ENCODE assay signal across 20 mouse cellular contexts in genomic region chr1:92431420-92431819, GRCm38 (mm10). TPM values are rescaled to one million over a fixed set of nuclear protein-coding genes. Genes with fewer than 3 reads are reported as not detected.
"Had no signal": no experiment of that assay in that cellular context is flagged by ENCODE, and none has a peak within 500 bp of the region (broad histone marks: within the 10 kb centered on the region; RNA-seq: fewer than 3 reads in every experiment).

No protein-coding gene starts in this region.

- H3K36me3 ChIP-seq: kidney, embryonic 15.5 days; liver, embryonic 15.5 days; midbrain, embryonic 12.5 days; neural tube, embryonic 13.5 days; stomach, embryonic 15.5 days had no signal

- H3K9me3 ChIP-seq: kidney, embryonic 15.5 days; liver, embryonic 15.5 days; midbrain, embryonic 12.5 days; neural tube, embryonic 13.5 days; stomach, embryonic 15.5 days had no signal

- ATAC-seq: lung, postnatal 0 days; midbrain, embryonic 16.5 days had no signal

- H3K4me2 ChIP-seq: kidney, embryonic 15.5 days; liver, embryonic 11.5 days; liver, embryonic 15.5 days; midbrain, embryonic 12.5 days; neural tube, embryonic 13.5 days; stomach, embryonic 15.5 days had no signal

- DNase-seq: kidney, adult 18-20 months; kidney, postnatal 25 days; left cerebral cortex, postnatal 4 days; lung, adult 2 months; lung, postnatal 36 days; retina, postnatal 1 day; thymus, postnatal 36 days had no signal

- H3K9ac ChIP-seq: kidney, embryonic 15.5 days; liver, embryonic 15.5 days; midbrain, embryonic 12.5 days; neural tube, embryonic 13.5 days; stomach, embryonic 15.5 days had no signal

- H3K4me1 ChIP-seq: kidney, embryonic 15.5 days; liver, embryonic 15.5 days; stomach, embryonic 15.5 days had no signal

- H3K27me3 ChIP-seq: kidney, embryonic 15.5 days; liver, embryonic 15.5 days; midbrain, embryonic 12.5 days; neural tube, embryonic 13.5 days; stomach, embryonic 15.5 days had no signal

- H3K27ac ChIP-seq: kidney, embryonic 15.5 days; liver, embryonic 15.5 days; midbrain, embryonic 12.5 days; neural tube, embryonic 13.5 days; stomach, embryonic 15.5 days had no signal

- H3K4me3 ChIP-seq: kidney, embryonic 15.5 days; liver, embryonic 15.5 days; midbrain, embryonic 12.5 days; neural tube, embryonic 13.5 days; stomach, embryonic 15.5 days had no signal

RNA-seq across cellular contexts. Expression of gene Olfr1416, which starts 53.5 kb away (rescaled TPM):
- total RNA-seq: layer of hippocampus, postnatal 10 days; left cerebral cortex, postnatal 4 days; megakaryocyte, adult 5-6 weeks had no signal
- polyA plus RNA-seq: kidney, embryonic 15.5 days; limb, embryonic 14.5 days; liver, embryonic 11.5 days; liver, embryonic 15.5 days; lung, adult 2 months; lung, postnatal 0 days; midbrain, embryonic 12.5 days; midbrain, embryonic 16.5 days; neural tube, embryonic 13.5 days; spleen, adult 2 months; stomach, embryonic 15.5 days; thymus, postnatal 0 days had no signal
